Mouse (Mus musculus) brain, embryonic 14.5 days (tissue): ENCODE results near the gene Cox14. TPM values are rescaled to one million over a fixed set of nuclear protein-coding genes. Genes with fewer than 3 reads are reported as not detected.

ENCODE experiments used
- DNase-seq: peaks from one replicate; pipeline ENCODE4 v3.0.0-alpha.2; 2011; ENCODE audit warnings: low read depth
- CTCF ChIP-seq: fragments of 200-500 bp; IDR thresholded peaks from 2 replicates; pipeline ENCODE4 v1.5.1; 2012; ENCODE audit warnings: inconsistent platforms, mild to moderate bottlenecking, moderate library complexity, borderline replicate concordance; ENCODE audit not compliant: insufficient read depth, insufficient read length; ENCODE audit errors: extremely low read depth
- POLR2A ChIP-seq: fragments of 200-500 bp; IDR thresholded peaks from 2 replicates; pipeline ENCODE4 v1.6.1; 2012; ENCODE audit warnings: mild to moderate bottlenecking, inconsistent platforms, borderline replicate concordance; ENCODE audit not compliant: poor library complexity, insufficient read depth, insufficient read length, severe bottlenecking; ENCODE audit errors: extremely low read depth
- polyA plus RNA-seq: library from polyadenylated mRNA; depleted of rRNA; stranded (reverse); fragments of >200 nt; gene quantifications from 2 replicates; pipeline ENCODE4 v1.2.3, GENCODE M21; 2012; rRNA removed

Gene Cox14
- polyA plus RNA-seq: 149 and 249 TPM in 2 replicates

GRCm38 (mm10) chr15:99725341-99726155 lies at the start of gene Cox14:
TSS of gene Cox14 (plus strand) at chr15:99725618.
- DNase-seq: peak; percentile 100
- peak; percentile 99 for TF ChIP-seq CTCF
- TF ChIP-seq POLR2A: peak; percentile 67

DNA sequence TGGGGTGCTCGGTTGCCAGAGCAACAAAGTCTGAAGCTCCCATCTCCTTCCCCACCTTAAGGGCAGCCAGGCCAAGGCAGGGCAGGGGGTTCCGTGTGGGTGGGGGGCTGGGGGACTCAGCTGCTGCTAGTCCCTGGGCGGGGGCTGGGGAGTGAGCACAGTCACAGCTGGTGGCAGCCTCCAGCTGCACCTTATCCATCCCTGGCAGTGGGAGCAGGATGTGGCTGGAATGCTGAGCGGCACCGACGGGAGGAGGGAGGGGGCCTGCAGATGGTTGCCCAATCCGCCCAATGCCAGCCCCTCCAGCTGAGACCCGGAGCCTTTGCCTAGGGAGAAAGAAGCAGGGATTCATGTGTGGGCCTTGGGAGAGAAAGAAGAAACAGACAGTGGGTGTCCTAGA lies 48.3 kb upstream of the Cox14 start:
- DNase-seq: peak; percentile 85
- TF ChIP-seq POLR2A: no peak
- TF ChIP-seq CTCF: no peak

- TF ChIP-seq CTCF (peak; percentile 38; the same call in 1 of the 2 replicates), POLR2A (no peak)
- no peak for DNase-seq
Measured at GRCm38 (mm10) chr15:99678063-99678800, 47.2 kb upstream of the Cox14 start.

GRCm38 (mm10) chr15:99679008-99679407 lies 46.4 kb upstream of the Cox14 start:
- no peak for DNase-seq
- TF ChIP-seq CTCF (no peak), POLR2A (no peak)

- DNase-seq: no peak
- TF ChIP-seq POLR2A (no peak), CTCF (peak; percentile 41; the same call in 1 of the 2 replicates)
Measured at GRCm38 (mm10) chr15:99682880-99683279, 42.5 kb upstream of the Cox14 start.

- TF ChIP-seq POLR2A (no peak), CTCF (no peak)
- no peak for DNase-seq
Measured at GRCm38 (mm10) chr15:99684156-99684555, 41.3 kb upstream of the Cox14 start.

DNA sequence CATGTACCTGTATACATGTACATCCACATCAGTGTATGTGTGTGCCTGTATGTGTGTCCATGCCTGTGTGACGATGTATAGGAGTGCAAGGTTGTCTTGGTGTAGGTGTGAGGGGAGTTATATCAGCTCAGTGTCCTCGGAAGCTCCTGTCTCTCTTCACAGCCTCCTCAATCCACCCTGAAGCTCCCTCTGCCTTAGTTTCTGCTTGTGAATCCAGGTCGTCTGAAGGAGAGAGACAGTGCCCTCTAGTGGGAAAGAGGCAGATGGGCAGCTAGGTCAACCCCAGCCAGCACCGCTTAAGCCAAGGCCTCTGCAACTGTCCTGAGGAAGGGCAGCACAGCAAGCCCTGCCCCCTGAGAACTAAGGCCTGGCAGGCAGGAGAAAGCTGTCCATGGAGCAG lies 36.7 kb upstream of the Cox14 start:
- DNase-seq: peak; percentile 83
- TF ChIP-seq CTCF (peak; percentile 95), POLR2A (no peak)

- no peak for DNase-seq
Measured at GRCm38 (mm10) chr15:99690924-99691323, 34.5 kb upstream of the Cox14 start.

DNA sequence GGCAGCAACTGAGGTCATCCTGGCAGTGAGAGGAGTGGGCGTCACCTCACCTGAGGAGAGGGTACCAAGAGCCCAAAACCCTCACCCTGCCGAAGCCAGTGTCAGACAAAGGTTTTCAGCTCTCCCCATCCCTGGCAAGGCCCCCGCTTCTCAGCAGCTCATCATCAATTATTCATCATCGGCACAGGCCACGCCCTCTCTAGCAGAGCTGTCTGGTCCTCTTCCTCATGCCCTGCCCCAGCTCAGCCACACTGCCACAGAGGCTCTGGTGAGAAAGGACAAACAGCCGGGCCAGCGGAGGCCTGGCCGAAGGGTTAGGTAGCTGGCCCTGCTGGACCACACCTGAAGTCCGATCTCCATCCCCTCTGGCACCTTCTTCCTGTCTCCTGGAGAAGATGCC lies 33.4 kb upstream of the Cox14 start:
- TF ChIP-seq CTCF (no peak), POLR2A (no peak)
- DNase-seq: no peak

More at GRCm38 (mm10) chr15:99690924-99691323, 34.5 kb upstream of the Cox14 start:
- TF ChIP-seq CTCF: no peak
- no peak for TF ChIP-seq POLR2A

DNA sequence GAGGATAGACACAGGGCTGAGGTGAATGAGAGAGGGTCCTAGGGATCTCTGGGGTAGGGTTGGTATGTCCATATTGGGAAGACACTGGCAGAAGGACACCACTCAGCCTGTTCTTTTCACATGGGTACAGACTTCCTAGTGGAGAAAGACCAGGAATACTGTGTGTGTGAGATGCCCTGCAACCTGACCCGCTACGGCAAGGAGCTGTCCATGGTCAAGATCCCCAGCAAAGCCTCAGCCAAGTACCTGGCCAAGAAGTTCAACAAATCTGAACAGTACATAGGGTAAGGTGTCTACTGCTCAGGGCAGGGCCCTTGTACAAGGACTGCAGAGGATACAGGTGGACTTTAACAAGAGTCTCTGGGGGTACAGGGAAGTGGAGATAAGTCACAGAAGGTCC lies 28.1 kb upstream of the Cox14 start:
- DNase-seq: no peak
- no peak for TF ChIP-seq CTCF
- no peak for TF ChIP-seq POLR2A

GRCm38 (mm10) chr15:99698533-99699085 lies 26.8 kb upstream of the Cox14 start:
- TF ChIP-seq POLR2A (no peak), CTCF (no peak)
- DNase-seq: peak; percentile 12
